Mouse (Mus musculus): ENCODE measurements around the gene H2al1f.
"Not testable (repeated sequence)": the region's sequence is repeated elsewhere in the genome, so short reads cannot be mapped to it uniquely, and the experiment has no call there.

- TF ChIP-seq CTCF (conservative IDR thresholded peaks at IDR 0.05; ENCODE audit: low read length); POU5F1 (IDR thresholded peaks at IDR 0.05; ENCODE audit: borderline replicate concordance, low read length); NANOG (IDR thresholded peaks at IDR 0.05; ENCODE audit: borderline replicate concordance, low read length): not testable (repeated sequence)
Observed at GRCm38 (mm10) chrX:11308524-11308923, 6.4 kb upstream of the H2al1f start, which contains the start of gene H2al1d.

Data from E14TG2a.4 (cell line).